Mouse (Mus musculus): ENCODE results near the gene Olfr535. TPM values are rescaled to one million over a fixed set of nuclear protein-coding genes. Genes with fewer than 3 reads are reported as not detected.
"Not testable (repeated sequence)": the region's sequence is repeated elsewhere in the genome, so short reads cannot be mapped to it uniquely, and the experiment has no call there.

The Olfr535 gene
- total RNA-seq (2021) = not detected
- long read RNA-seq, experiment 1 = 0 reads
- long read RNA-seq, experiment 2 = 0 reads

- DNase-seq = no peak
- intact Hi-C loops (cut with DNase I) = no loop called here
- no peak within 1 kb of the TSS for H3K27ac ChIP-seq
- TF ChIP-seq CTCF (IDR thresholded peaks at IDR 0.05) = no peak
- H3K4me3 ChIP-seq = no peak within 1 kb of the TSS
These were observed at the start of gene Olfr535 for GRCm38 (mm10) chr7:140483916-140484315. Gene Olfr535 (plus strand): TSS chr7:140484216.

GRCm38 (mm10) chr7:140443141-140443540 lies 40.9 kb upstream of the Olfr535 start:
- TF ChIP-seq CTCF (IDR thresholded peaks at IDR 0.05) = no peak
- intact Hi-C loops (cut with DNase I) = no loop called here
- no peak overlapping the region for H3K4me3 ChIP-seq
- no peak for DNase-seq
- no peak overlapping the region for H3K27ac ChIP-seq

GRCm38 (mm10) chr7:140463070-140463469 lies 20.9 kb upstream of the Olfr535 start, which contains the start of gene Olfr533:
Gene Olfr533 (plus strand): TSS chr7:140463370.
- H3K4me3 ChIP-seq; H3K27ac ChIP-seq; DNase-seq; intact Hi-C loops (cut with DNase I): not testable (repeated sequence)

- Histone ChIP-seq H3K27ac (no peak overlapping the region), H3K4me3 (no peak overlapping the region)
- intact Hi-C loops (cut with DNase I) = no loop called here
- TF ChIP-seq CTCF (IDR thresholded peaks at IDR 0.05) = no peak
- no peak for DNase-seq
These were observed 6.1 kb upstream of the Olfr535 start for GRCm38 (mm10) chr7:140477886-140478285.

GRCm38 (mm10) chr7:140478733-140479132 lies 5.3 kb upstream of the Olfr535 start:
- intact Hi-C loops (cut with DNase I) = no loop called here
- TF ChIP-seq CTCF (IDR thresholded peaks at IDR 0.05) = no peak
- H3K4me3 ChIP-seq = no peak overlapping the region
- no peak overlapping the region for H3K27ac ChIP-seq
- no peak for DNase-seq

GRCm38 (mm10) chr7:140488981-140489380 lies 5.0 kb downstream of the Olfr535 start:
- Histone ChIP-seq H3K27ac (no peak overlapping the region), H3K4me3 (no peak overlapping the region)
- TF ChIP-seq CTCF (IDR thresholded peaks at IDR 0.05) = no peak
- DNase-seq = no peak
- intact Hi-C loops (cut with DNase I) = no loop called here

- intact Hi-C loops (cut with DNase I) = no loop called here
- no peak for DNase-seq
- Histone ChIP-seq H3K4me3 (no peak overlapping the region), H3K27ac (no peak overlapping the region)
- TF ChIP-seq CTCF (IDR thresholded peaks at IDR 0.05) = no peak
These were observed 10.2 kb downstream of the Olfr535 start for GRCm38 (mm10) chr7:140494231-140494630.

GRCm38 (mm10) chr7:140494702-140495101 lies 10.7 kb downstream of the Olfr535 start:
- DNase-seq = no peak
- no peak overlapping the region for H3K27ac ChIP-seq
- intact Hi-C loops (cut with DNase I) = no loop called here

GRCm38 (mm10) chr7:140507346-140508021 lies 23.5 kb downstream of the Olfr535 start, which contains the start of gene Olfr536:
Gene Olfr536 (minus strand): TSS chr7:140507396.
- H3K27ac ChIP-seq; DNase-seq; intact Hi-C loops (cut with DNase I); H3K4me3 ChIP-seq: not testable (repeated sequence)

More at GRCm38 (mm10) chr7:140494702-140495101, 10.7 kb downstream of the Olfr535 start:
- H3K4me3 ChIP-seq = no peak overlapping the region
- no peak for TF ChIP-seq CTCF (IDR thresholded peaks at IDR 0.05)

GRCm38 (mm10) chr7:140539746-140540145 lies 55.7 kb downstream of the Olfr535 start:
- Histone ChIP-seq H3K27ac (no peak overlapping the region), H3K4me3 (no peak overlapping the region)
- TF ChIP-seq CTCF (IDR thresholded peaks at IDR 0.05) = no peak
- intact Hi-C loops (cut with DNase I) = no loop called here
- no peak for DNase-seq

Other genes with a start within 250 kb of the Olfr535 start
- gene 5830411N06Rik, start 236.9 kb upstream of the Olfr535 start, total RNA-seq (2021) = not detected
- not detected for gene Olfr525, start 163.4 kb upstream of the Olfr535 start, total RNA-seq (2021)
- not detected for gene Olfr527, start 150.2 kb upstream of the Olfr535 start, total RNA-seq (2021)
- gene Olfr60, start 122.5 kb upstream of the Olfr535 start, total RNA-seq (2021) = not detected
- not detected for gene Olfr530, start 107.9 kb upstream of the Olfr535 start, total RNA-seq (2021)
- not detected for gene Olfr531, start 81.3 kb upstream of the Olfr535 start, total RNA-seq (2021)
- gene Olfr532, start 62.6 kb upstream of the Olfr535 start, total RNA-seq (2021) = not detected
- not detected for gene Olfr533, start 20.8 kb upstream of the Olfr535 start, total RNA-seq (2021)
- not detected for gene Olfr536, start 23.2 kb downstream of the Olfr535 start, total RNA-seq (2021)
- gene Olfr538, start 83.7 kb downstream of the Olfr535 start, total RNA-seq (2021) = not detected
- gene Olfr46, start 117.1 kb downstream of the Olfr535 start, total RNA-seq (2021) = not detected
- gene Olfr61, start 144.8 kb downstream of the Olfr535 start, total RNA-seq (2021) = not detected
- gene Olfr53, start 162.2 kb downstream of the Olfr535 start, total RNA-seq (2021) = not detected
- not detected for gene Olfr539, start 175.7 kb downstream of the Olfr535 start, total RNA-seq (2021)
- not detected for gene Olfr45, start 197.7 kb downstream of the Olfr535 start, total RNA-seq (2021)
- gene Olfr541, start 213.1 kb downstream of the Olfr535 start, total RNA-seq (2021) = not detected

All from gastrocnemius, adult 2 months (tissue).